Mouse (Mus musculus) ES-Bruce4 (cell line): ENCODE measurements around the gene Plxna3.

Source experiments
- CTCF ChIP-seq: IDR thresholded peaks from one replicate; pipeline ENCODE4 v1.8.1; 2011; ENCODE audit warnings: low read depth, low read length
- EP300 ChIP-seq: IDR thresholded peaks from 2 replicates; pipeline ENCODE4 v1.6.1; 2011; ENCODE audit warnings: low read depth, low read length; ENCODE audit not compliant: insufficient read depth

DNA sequence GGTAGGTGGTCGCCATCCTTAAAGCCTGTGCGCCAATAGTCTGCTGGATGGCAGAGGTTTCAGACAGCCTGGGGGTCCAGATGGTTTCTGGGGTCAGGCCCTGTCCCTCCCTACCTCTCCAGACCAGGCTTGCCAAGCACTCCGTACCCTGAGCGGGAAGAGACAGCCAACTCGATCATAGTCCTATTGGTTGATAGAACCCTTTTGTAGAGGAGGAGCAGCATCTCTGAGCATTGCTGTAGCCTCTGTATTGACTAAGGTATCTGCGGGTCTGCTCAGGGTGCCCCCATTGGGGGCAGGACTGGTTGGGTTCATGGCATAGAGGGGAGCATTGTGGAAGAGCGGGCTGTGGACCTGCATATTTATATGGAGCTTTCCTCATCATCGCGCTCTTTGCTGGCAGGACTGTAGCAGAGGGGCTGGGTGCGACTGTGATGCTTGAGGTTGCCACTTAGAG is 377 bp downstream of the Plxna3 start:
- TF ChIP-seq CTCF (no peak), EP300 (no peak)
